Mouse (Mus musculus) monocyte, adult 59 days (primary cell): Measurements from ENCODE around the gene Mpo. TPM values are rescaled to one million over a fixed set of nuclear protein-coding genes. Genes with fewer than 3 reads are reported as not detected.

Experiments used
- total RNA-seq, 2 experiments: library from RNA; stranded (reverse); gene quantifications; one replicate each; pipeline ENCODE4 v1.2.4; 2023

Gene Mpo
- 1 to 10 TPM; 2.1 to 2.8 TPM for total RNA-seq

GRCm38 (mm10) chr11:87793460-87793859 lies at the start of gene Mpo:
Gene Mpo, plus strand, starts transcription at chr11:87793581.

DNA sequence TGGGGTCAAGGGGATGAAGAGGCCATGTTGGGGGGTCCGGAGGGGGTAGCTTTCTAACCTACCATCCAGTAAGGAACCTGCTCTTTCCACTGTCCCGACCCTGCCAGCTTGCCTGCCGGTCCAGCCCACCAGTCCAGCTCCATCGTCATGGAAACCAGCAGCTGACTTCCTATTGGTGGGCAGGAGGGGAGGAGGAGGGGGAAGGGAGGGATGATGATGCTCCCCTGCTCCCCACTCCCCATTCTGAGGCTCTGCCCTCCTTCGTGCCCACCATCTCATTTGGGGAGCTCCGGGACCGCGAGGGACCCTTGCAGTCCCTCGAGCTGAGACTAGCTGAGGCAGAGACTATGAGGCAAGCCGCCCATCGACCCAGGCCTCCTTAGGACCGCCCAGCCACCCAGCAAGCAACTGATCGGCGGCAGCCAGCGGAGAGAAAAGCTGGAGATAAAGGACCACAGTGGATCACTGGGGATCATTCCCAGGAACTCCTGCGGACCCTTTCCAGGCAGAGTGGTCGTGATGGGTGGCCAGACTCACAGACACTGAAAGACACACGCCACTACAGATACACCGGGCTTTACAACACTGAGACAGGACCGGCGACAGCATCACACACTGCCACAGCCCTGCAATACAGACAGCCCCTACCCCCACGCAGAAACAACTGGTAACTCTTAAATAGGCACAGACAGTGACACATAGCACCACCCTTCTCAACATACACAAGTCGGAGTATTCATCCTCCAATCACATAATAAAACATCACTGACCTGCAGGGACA lies 32.9 kb upstream of the Mpo start, which contains the start of gene Tspoap1:
Tspoap1 (plus strand) TSS at position 241 of the 781 bp plus-strand sequence.

GRCm38 (mm10) chr11:87828239-87828900 lies 35.0 kb downstream of the Mpo start, which contains the start of gene Lpo:
Gene Lpo, minus strand, starts transcription at chr11:87828289.

DNA sequence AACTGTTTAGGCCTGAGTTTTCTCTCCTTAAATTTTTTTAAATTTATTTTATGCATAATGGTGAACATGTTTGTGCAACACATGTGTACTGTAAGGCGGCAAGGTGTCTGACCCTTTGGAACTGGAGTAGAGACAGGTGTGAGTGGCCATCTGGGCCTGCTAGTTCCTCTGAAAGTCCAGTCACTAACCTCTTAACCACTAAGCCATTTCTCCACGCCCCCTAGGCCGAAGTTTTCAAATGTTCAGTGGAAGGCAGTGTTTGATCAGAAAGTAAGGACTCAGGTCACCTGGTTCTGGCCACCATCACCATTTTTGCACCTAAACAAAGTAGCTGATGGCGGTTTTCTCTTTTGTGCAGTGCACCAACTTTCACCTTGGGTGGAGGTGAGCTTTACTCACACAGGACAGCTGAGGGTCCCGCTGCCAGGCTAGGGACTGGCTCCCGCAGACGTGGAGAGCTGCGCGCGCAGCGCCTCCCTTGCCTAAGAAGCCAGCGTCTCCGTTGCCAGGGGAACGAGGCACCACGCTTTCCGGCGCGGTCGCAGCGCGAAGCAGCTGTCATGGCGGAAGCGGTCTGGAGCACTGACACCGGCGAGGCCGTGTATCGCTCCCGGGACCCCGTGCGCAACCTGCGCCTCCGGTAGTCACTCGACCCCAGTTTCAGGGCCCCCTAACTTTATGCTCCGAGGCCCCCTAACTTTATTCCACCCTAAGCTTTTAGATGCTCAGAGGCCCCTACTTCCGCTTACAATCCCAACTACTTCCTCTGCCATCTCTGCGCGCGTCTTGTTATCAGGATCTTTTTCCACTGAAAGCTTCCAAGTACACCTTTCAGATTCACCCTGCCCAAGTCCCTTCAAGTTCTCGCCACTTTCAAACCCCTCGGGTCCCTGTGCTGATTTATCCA lies 59.6 kb downstream of the Mpo start, which contains the start of gene Mks1:
Mks1 (plus strand) TSS at position 526 of the 907 bp plus-strand sequence.

Other genes with a start within 250 kb of the Mpo start
- not detected for gene Gm11492, start 226.9 kb upstream of the Mpo start, total RNA-seq
- under 1 TPM in 1 of 2 experiments, not detected in 1; 0.39 TPM for gene Sept4, start 224.7 kb upstream of the Mpo start, total RNA-seq
- gene Mtmr4, start 201.4 kb upstream of the Mpo start, total RNA-seq, result 10 to 100 TPM; 34.2 to 35.0 TPM
- under 1 TPM; 0.15 to 0.18 TPM for gene Hsf5, start 176.4 kb upstream of the Mpo start, total RNA-seq
- 1 to 10 TPM in 1 of 2 experiments, under 1 TPM in 1; 0.58 to 1.8 TPM for gene Rnf43, start 130.9 kb upstream of the Mpo start, total RNA-seq
- gene Supt4a, start 56.0 kb upstream of the Mpo start, total RNA-seq, result 100 to 1,000 TPM; 114 to 119 TPM
- gene Tspoap1, start 33.0 kb upstream of the Mpo start, total RNA-seq, result 1 to 10 TPM; 4.2 to 4.3 TPM
- not detected for gene Lpo, start 34.7 kb downstream of the Mpo start, total RNA-seq
- 1 to 10 TPM; 8.3 to 9.5 TPM for gene Mks1, start 59.6 kb downstream of the Mpo start, total RNA-seq
- not detected for gene Epx, start 82.0 kb downstream of the Mpo start, total RNA-seq
- not detected for gene Olfr462, start 98.7 kb downstream of the Mpo start, total RNA-seq
- not detected for gene Olfr463, start 103.8 kb downstream of the Mpo start, total RNA-seq
- not detected for gene Olfr464, start 127.4 kb downstream of the Mpo start, total RNA-seq
- 10 to 100 TPM; 18.8 to 20.7 TPM for gene Dynll2, start 194.0 kb downstream of the Mpo start, total RNA-seq